Mouse (Mus musculus) common myeloid progenitor, adult 5-6 weeks (primary cell): Measurements from ENCODE around the gene Stag1. TPM values are rescaled to one million over a fixed set of nuclear protein-coding genes. Genes with fewer than 3 reads are reported as not detected.

Experiments used
- ATAC-seq: replicated peaks from 2 replicates; pipeline ENCODE4 v1.8.0; 2016; ENCODE audit warnings: low read depth, mild to moderate bottlenecking, moderate TSS enrichment, inconsistent platforms; ENCODE audit not compliant: poor library complexity, severe bottlenecking
- total RNA-seq: library from RNA; stranded (forward); fragments of 200-1000, 187-1606 nt; gene quantifications from 2 replicates; pipeline ENCODE4 v1.2.3, GENCODE M21; 2017

Gene Stag1
- 101 and 133 TPM in 2 replicates for total RNA-seq

DNA sequence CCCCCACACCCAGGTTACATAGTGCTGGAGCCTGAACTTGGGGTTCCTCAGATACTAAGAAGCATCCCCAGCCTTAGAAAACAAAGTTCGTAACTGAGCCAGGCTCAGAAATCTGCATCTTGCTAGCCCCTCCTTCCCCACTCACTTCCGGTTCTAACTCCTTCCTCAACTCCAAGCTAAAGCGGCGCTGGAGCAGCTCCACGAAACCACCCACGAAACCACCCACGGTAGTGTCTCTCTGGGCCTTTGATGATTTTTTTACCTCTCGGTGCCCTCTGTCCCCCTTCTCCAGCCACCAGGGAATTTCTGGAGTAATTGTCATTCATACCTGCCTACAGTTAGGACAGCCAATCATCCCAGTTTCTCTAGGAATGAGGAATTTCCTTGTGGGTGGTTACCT is at the start of gene Stag1:
Gene Stag1, plus strand, starts transcription at position 253 of the 400 bp plus-strand sequence.
- ATAC-seq = no peak

GRCm38 (mm10) chr9:100548313-100548712 is 49.3 kb upstream of the Stag1 start:
- ATAC-seq = no peak

GRCm38 (mm10) chr9:100555686-100556085 is 41.9 kb upstream of the Stag1 start:
- ATAC-seq = no peak

GRCm38 (mm10) chr9:100558023-100558573 is 39.5 kb upstream of the Stag1 start:
- ATAC-seq = no peak

DNA sequence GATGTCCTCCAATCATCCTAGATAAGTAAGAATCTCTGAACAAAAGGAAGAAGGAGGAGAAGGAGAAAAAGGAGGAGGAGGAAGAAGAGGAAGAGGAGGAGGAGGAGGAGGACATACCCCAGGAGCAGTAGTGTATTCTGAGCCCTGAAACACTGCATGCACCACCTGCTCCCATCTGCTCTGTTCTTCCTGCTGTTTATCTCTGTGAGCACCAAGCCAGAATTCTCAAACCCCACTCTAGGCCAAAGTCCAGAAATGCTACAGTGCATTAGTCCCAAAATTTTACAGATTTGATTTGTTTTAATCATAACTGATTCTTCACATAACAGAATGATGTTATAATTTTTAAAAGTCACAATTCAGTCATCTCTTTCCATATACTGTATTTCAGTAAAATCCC is 38.6 kb upstream of the Stag1 start:
- ATAC-seq = no peak

DNA sequence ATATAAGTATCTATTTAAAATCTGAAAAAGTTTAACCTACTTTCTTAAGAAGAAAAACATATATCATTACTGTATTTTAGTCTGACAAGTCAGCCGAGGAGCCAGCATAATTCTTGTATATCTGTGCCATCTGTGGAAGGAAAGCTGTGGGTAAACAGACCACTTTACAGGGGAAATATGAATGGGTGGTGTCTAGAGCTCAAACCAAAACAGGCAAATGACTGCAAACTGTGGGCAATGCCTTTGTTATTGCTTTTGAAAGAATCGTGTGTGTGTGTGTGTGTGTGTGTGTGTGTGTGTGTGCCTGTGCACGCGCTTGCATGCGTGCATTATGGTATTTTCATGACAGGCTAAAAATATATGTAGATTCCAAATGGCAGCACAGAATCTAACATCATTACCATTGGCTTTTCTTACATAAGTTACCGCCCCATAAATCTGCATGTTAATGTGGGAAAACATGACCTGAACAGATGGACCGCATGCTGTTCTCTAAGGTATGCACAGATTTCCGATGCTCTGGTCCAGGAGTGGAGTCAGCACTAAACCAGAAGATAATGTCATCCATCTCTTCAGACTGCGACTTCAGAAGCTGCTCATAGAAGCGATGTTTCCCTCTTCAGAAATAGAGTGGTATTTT is 37.2 kb upstream of the Stag1 start:
- ATAC-seq = no peak

- peak; percentile 79 for ATAC-seq
Measured at GRCm38 (mm10) chr9:100569798-100570625, 27.6 kb upstream of the Stag1 start.

- ATAC-seq = peak; percentile 51
Measured at GRCm38 (mm10) chr9:100570626-100571233, 26.9 kb upstream of the Stag1 start, which contains the start of gene Slc35g2. Gene Slc35g2 (minus strand): TSS chr9:100571090.

DNA sequence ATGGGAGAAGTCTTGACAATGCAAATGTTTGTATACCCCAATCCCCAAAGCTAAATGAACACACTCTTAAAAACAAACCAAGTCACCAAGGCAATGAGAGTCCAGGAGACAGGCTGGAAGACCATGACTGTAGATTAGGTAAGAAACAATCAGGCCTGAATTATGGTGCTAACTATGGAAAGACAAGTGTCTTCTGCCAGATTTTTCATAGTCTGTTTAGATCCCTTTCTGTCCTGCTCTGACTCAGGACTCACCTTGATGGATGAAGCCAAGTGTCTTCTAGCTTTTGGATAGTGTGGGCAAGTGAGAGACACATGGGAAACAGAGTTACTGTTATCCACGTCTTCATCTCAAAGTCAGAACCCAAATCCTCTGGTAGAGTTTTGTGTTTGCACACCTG is 26.1 kb upstream of the Stag1 start:
- ATAC-seq = no peak

- no peak for ATAC-seq
Measured at GRCm38 (mm10) chr9:100573300-100573699, 24.3 kb upstream of the Stag1 start.

GRCm38 (mm10) chr9:100573942-100574341 is 23.7 kb upstream of the Stag1 start:
- no peak for ATAC-seq

DNA sequence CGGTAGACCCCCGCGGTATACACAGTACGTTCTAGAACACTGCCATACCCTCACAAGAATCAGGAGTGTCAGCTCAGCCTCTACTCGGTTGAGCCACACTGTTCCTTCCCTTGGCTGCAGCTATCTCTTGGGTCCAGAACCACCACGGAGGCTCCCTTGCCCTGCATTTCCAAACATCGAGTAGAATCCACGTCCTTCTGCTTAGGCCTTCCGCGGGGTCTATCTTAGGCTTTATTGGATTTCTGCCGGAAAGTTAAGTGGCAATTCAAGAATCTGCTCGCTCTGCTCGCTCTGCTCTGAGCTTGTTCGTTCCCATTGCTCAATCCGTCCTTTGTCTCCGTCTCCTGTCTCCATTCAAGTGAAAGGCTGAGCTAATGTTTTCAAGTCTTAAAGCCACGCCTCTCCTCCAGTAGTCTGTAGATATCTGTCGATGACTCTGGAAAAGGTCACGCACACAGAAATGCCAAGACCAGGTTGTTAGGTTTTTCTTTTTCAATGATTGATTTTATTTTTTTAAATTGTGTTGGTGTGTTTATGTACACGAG is 17.3 kb upstream of the Stag1 start:
- ATAC-seq = no peak

DNA sequence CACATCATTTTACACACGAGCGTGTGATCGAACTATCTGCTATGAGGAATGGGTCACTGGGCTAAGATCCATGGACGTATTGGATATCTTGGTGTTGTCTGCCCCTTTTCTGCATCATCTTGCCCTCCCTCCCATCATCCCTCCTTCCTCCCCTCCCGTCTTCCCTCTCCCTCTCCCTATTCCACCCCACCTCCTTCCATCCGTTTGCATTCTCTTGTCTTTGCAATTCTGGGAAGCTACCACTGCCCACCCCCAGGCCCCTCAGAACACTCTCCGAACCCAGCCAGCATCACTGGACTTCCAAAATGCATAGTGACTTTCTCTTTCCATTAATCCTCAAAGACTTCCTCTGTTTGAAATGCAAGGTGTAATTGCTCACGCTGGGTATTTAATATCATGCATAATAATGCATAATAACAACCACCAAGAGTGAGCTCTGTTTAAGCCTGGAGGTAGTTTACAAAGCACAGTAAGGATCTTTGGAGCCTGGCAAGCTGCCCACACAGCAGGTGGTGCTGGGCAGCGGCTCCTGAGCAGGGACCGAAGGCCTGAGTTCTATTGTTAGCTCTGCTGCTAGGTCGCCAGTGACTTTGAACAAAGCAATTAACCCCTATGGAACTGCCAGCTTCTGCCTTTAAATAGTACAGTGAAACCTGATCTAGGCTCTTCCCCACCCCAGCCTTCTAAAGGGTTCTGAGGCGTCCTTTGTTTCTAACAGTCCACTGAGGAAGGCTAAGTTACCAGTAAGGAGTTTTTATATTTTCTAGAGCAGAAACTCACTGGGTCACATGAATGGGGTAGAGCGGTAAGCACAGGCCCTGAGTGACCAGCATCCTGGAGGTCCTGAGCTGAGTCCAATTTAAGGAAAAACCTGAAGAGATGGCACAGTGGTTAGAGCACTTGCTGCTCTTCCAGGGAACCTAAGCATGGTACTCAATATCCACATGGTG is 15.8 kb upstream of the Stag1 start:
- no peak for ATAC-seq

DNA sequence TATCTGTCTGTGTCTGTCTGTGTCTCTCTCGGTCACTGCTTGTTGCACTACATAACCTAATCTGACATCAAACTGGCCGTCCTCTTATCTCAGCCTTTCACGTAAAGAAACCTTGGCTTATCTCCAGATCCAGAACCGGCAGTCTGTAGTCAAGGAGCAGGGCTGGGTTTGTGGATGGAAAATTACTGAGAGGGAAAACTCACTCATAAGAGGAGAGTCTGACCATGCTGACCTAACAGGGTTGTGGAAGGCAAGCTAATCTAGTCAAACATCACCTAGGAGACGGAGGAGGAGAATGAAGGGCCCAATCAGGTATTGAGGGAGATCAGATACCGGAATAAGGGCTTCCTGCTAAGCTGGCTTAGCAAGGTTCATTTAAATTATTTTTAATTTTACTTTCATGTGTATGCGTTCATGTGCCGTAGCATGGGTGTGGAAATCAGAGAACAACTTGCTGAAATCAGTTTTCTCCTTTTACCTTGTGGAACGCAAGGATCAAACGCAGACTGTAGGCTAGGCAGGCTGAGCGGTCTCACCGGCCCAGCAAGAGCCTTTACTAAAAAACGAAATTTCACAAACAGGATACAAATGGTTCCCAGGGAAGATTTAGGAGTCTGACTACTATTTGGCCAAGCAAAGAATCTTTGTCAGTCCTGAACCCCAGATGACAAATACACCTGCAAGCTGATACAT is 14.6 kb upstream of the Stag1 start:
- no peak for ATAC-seq

DNA sequence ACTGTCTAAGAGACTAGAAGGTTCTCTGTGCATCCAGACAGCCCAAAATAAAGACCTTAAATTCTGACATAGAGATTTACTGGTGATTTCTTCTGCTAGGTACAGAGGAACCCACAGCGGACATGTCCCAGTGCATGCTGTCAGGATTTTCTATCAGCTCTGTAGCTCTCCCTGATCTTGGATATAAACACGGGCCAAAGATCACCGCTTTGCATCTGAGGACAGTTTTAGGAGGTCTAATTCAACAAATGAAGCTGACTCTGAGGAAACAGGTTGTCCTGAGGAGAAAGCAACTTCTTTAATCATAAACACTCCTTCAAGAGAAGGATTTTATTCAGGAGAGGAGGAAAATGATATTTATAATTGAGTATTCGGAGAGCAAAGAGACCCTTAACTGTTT is 13.6 kb upstream of the Stag1 start:
- no peak for ATAC-seq

DNA sequence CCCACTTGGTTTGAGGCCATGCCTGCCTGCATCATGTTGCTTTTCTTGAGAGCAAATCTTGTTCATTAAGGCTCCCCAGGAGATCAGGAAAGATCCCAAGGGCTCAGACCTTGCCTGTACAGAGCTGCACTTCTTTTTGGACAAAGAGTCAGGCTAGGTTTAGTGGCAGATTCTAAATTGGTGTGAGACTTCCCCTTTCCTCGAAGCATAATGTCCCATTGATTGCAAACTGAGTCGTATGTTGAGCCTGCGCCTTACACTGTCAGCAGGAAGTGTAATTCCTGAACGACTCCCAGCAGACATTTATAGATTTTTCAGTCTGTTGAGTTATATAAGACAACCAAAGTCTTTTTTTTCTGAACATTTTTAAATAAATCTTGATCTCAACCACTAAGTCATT is 7.1 kb upstream of the Stag1 start:
- ATAC-seq = no peak

GRCm38 (mm10) chr9:100596317-100596716 is 1.3 kb upstream of the Stag1 start:
- ATAC-seq = no peak

DNA sequence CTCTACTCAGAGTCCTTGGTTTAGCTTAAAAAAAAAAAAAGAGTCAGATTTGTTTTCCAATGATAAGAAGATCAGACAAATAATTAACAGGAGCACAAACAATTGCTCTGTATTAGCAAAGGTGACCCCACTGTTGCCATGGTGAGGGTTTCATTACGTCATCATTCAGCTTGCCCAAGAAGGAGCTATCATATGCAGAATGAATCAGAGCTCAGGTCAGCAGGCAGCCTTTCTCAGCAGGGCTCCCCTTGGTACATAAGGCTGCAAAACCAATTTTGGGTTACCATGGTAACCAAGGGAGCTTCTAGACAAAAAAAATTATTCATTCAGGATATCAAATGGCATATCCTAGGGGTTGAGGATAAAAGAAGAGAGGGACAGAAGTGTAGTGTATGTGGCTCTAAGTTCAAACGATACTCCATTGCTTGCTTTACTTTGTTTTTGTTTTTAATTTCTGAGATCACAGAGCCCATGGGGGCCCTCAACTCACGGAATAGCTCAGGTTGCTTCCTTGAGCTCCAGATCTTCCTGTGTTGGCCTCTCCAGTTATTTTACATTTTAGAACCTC is 2.2 kb downstream of the Stag1 start:
- no peak for ATAC-seq

- no peak for ATAC-seq
Measured at GRCm38 (mm10) chr9:100602130-100602529, 4.5 kb downstream of the Stag1 start.
